Mouse (Mus musculus): ENCODE measurements around the gene Slfn2. TPM values are rescaled to one million over a fixed set of nuclear protein-coding genes. Genes with fewer than 3 reads are reported as not detected.

Gene Slfn2
- total RNA-seq, 1 experiment from 2014 or later, result 1,322 TPM

DNA sequence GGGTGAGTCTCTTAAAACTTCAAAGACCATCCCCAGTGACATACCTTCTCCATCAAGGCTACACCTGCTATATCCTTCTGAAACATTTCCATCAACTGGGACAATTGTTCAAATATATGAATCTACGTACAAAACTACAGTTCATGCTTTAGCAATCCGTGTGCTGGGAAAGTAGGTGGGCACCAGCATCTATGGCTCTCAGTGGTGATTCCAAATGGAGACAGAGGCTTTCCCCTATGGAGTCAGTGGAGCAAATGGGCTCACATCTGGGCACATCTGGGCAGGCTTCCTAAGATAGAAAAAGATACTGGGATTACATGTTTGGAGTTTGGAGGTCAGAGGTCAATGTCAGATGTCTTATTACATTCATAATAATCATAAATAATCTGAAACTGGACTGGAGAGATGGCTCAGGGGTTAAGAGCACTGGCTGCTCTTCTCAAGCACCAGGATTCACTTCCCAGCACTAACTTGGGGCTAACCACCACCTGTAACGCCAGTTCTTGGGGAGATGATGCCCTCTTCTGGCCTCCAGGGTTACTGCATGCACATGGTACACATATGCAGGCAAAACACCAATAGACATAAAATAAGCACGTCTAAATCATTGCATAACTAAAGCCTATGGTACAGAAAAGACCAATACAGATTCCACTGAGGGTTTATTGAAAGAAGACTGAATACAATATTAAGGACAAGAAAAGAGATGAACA is 3.2 kb downstream of the Slfn2 start:
- peak; percentile 40; the same call in 1 of the 2 replicates for ATAC-seq (ENCODE audit: extremely low read depth, insufficient number of reproducible peaks, low FRiP score, poor library complexity, severe bottlenecking)

DNA sequence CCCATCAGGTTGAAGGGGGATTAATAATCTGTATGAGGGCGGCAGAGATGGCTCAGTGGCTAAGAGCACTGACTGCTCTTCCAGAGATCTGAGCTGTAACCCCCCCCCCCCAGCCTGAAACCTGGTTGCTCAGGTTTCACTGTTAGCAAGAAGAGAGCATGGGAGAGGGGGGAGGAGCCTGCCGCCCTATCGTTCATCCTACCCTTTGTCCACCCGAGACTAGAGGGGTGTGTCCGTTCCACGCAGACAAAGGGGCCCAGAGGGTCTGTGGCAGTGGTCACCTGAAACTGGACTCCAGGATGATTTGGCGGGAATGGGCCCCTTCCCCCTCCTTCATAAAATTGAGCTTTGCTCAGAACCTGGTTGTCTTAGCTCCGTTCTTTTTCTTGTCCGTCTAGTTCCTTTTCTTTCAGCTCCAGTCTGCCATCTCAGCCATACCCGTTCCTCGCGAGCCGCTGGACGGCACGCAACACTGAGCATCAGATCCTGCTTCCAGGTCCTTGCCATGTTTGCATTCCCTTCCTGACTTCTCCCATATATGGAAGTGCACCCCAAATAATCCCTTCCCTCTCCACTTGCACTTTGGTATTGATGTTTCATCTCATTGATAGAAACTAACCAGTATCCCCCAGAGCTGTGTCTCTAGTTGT is 5.5 kb downstream of the Slfn2 start:
- no peak for ATAC-seq (ENCODE audit: extremely low read depth, insufficient number of reproducible peaks, low FRiP score, poor library complexity, severe bottlenecking)

GRCm38 (mm10) chr11:83077714-83078422 is 13.0 kb downstream of the Slfn2 start:
- ATAC-seq (ENCODE audit: extremely low read depth, insufficient number of reproducible peaks, low FRiP score, poor library complexity, severe bottlenecking), result peak; percentile 99

GRCm38 (mm10) chr11:83078423-83079140 is 13.7 kb downstream of the Slfn2 start:
- no peak for ATAC-seq (ENCODE audit: extremely low read depth, insufficient number of reproducible peaks, low FRiP score, poor library complexity, severe bottlenecking)

DNA sequence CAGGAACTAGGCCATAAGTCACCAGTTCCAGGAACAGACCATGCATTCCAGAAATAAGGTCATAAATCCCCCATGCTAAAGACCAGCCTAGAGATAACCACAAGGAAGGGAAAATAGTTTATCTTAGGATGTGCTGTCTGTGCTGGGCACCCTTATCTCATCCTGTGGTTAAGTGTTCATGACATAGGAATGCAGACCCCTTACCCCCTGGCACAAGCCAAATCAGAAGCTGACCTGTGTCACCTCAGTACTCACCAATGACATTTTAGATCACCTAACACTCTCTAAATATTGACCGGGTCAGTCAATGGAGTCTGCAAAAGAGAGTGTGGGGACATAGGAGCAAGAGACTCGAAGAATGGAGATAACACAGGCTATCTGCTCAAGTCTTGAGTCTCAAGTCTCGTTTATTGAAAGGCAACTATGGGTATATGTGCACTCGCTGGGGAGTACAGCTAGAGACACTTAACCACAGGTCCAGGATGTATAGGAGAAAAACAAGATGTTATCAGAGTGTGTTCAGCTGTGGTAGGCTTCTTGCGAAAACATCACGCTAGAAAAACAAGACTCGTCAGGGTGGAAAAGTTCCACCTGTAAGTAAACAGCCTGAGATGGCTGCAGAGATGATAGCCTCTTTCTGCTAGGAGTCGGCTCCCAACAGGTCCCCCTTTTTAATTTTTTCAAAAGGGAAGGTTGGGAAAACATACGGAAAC is 14.7 kb downstream of the Slfn2 start:
- no peak for ATAC-seq (ENCODE audit: extremely low read depth, insufficient number of reproducible peaks, low FRiP score, poor library complexity, severe bottlenecking)

DNA sequence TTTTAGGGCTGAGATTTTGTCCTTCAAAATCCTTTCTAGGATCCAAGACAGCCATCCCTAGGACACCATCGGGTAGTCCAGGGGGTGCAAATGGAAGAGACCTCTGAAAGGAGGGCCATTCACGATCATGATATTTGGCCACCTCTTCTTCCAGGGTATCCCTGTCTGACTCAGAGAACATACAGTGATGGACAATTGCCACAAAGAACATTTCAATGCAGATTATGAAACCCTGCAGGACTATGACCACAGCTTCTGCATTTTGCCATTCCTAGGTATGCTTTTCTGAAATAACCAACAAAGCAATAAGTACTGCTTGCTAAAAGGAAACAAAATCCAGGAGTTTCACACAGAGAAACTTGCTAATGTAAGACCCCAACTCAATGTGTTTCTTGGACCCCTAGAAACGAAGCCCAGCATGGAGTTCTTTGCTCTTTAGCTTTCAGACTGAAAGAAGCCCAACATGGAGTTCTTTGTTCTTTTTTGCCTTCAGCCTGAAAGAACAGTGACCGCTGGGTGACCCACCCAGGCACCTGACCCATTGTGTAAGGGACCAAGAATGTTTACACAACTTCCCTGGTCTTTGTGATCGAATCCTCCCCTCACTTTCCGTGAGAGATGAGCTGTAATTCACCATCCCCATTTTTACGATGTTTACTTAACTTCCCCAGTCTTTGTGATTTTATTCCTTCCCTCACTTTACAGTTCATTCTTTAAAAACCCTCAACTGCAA is 18.0 kb downstream of the Slfn2 start:
- 0 out of 2 replicates have a peak, but pooled peaks have one; percentile 24 for ATAC-seq (ENCODE audit: extremely low read depth, insufficient number of reproducible peaks, low FRiP score, poor library complexity, severe bottlenecking)

DNA sequence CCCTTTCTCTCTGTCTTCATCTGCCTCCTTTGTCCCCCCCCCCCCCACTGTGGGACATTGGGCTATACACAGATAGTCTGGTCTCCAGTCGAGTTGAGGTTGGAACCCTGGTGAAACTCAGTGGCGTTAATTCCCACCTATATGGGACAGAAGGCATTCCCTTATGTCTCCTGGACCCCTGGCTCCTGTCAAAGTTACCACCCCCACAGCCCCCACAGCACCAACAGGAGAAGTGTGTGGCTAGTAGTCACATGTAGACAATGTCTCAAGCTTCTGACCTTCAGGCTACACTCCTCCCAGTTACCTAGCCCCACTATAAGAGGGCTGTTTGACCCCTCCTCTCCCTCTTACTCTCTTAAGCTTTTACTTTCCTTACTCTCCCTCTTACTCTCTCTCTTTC is 19.2 kb downstream of the Slfn2 start:
- ATAC-seq (ENCODE audit: extremely low read depth, insufficient number of reproducible peaks, low FRiP score, poor library complexity, severe bottlenecking), result no peak

- ATAC-seq (ENCODE audit: extremely low read depth, insufficient number of reproducible peaks, low FRiP score, poor library complexity, severe bottlenecking), result no peak
These were observed 19.8 kb downstream of the Slfn2 start for GRCm38 (mm10) chr11:83084761-83085160.

- peak; percentile 36; the same call in 1 of the 2 replicates for ATAC-seq (ENCODE audit: extremely low read depth, insufficient number of reproducible peaks, low FRiP score, poor library complexity, severe bottlenecking)
These were observed 50.2 kb downstream of the Slfn2 start for GRCm38 (mm10) chr11:83115138-83115537.

GRCm38 (mm10) chr11:83116597-83117227 is 51.8 kb downstream of the Slfn2 start, which contains the start of gene Slfn1:
Slfn1 (plus strand) TSS chr11:83116849.
- ATAC-seq (ENCODE audit: extremely low read depth, insufficient number of reproducible peaks, low FRiP score, poor library complexity, severe bottlenecking), result peak; percentile 60

- ATAC-seq (ENCODE audit: extremely low read depth, insufficient number of reproducible peaks, low FRiP score, poor library complexity, severe bottlenecking), result peak; percentile 59
These were observed 53.1 kb downstream of the Slfn2 start for GRCm38 (mm10) chr11:83118056-83118455.

Other genes starting within 250 kb of the Slfn2 start
- 20.1 and 21.5 TPM in 2 replicates for gene Rffl, start 193.9 kb upstream of the Slfn2 start, total RNA-seq (2017)
- gene Rad51d, start 174.5 kb upstream of the Slfn2 start, total RNA-seq (2017), result 20.1 and 22.5 TPM in 2 replicates
- gene Fndc8, start 173.0 kb upstream of the Slfn2 start, total RNA-seq (2017), result not detected in 2 replicates
- gene Nle1, start 156.7 kb upstream of the Slfn2 start, total RNA-seq (2017), result 5.6 and 10.7 TPM in 2 replicates
- not detected in 2 replicates for gene Unc45b, start 154.6 kb upstream of the Slfn2 start, total RNA-seq (2017)
- 117 and 124 TPM in 2 replicates for gene Slfn5, start 113.8 kb upstream of the Slfn2 start, total RNA-seq (2017)
- 5.5 and 8.0 TPM in 2 replicates for gene Slfn9, start 73.3 kb upstream of the Slfn2 start, total RNA-seq (2017)
- 130 and 136 TPM in 2 replicates for gene Slfn8, start 44.3 kb upstream of the Slfn2 start, total RNA-seq (2017)
- gene Slfn1, start 51.7 kb downstream of the Slfn2 start, total RNA-seq (2017), result 691 and 728 TPM in 2 replicates
- gene Slfn4, start 110.1 kb downstream of the Slfn2 start, total RNA-seq (2017), result 903 and 944 TPM in 2 replicates
- gene Slfn3, start 126.2 kb downstream of the Slfn2 start, total RNA-seq (2017), result 5.3 and 6.6 TPM in 2 replicates
- 0.37 and 0.93 TPM in 2 replicates for gene Slfn14, start 221.6 kb downstream of the Slfn2 start, total RNA-seq (2017)
- gene Ap2b1, start 233.9 kb downstream of the Slfn2 start, total RNA-seq (2017), result 71.2 and 77.4 TPM in 2 replicates
- gene Pex12, start 237.5 kb downstream of the Slfn2 start, total RNA-seq (2017), result 6.5 and 7.6 TPM in 2 replicates

Data from neutrophil, adult 5-6 weeks (primary cell).